Mouse (Mus musculus) megakaryocyte, embryonic 14.5 days (primary cell): ENCODE data around the gene Ubxn6. TPM values are rescaled to one million over a fixed set of nuclear protein-coding genes. Genes with fewer than 3 reads are reported as not detected.
"Not testable (repeated sequence)": the region's sequence is repeated elsewhere in the genome, so short reads cannot be mapped to it uniquely, and the experiment has no call there.

Experiments used
- H3K27me3 ChIP-seq: replicated peaks from 2 replicates; pipeline ENCODE3; 2012; ENCODE audit warnings: inconsistent platforms
- H3K36me3 ChIP-seq: replicated peaks from 2 replicates; pipeline ENCODE3; 2012; ENCODE audit warnings: low read length, inconsistent platforms, mixed read lengths
- H3K4me1 ChIP-seq: 2 replicates; pipeline ENCODE4 v1.6.1; 2012; ENCODE audit warnings: inconsistent platforms
- H3K4me3 ChIP-seq: replicated peaks from 2 replicates; pipeline ENCODE3; 2012; ENCODE audit warnings: moderate library complexity, mild to moderate bottlenecking, inconsistent platforms
- H3K9me3 ChIP-seq: 2 replicates; pipeline ENCODE4 v1.6.1; 2012; ENCODE audit warnings: inconsistent platforms
- FLI1 ChIP-seq: IDR thresholded peaks from 2 replicates; pipeline ENCODE4 v1.6.1; 2012; ENCODE audit warnings: low read length, inconsistent platforms, mixed read lengths
- GATA1 ChIP-seq: IDR thresholded peaks from 3 replicates; pipeline ENCODE4 v1.6.1; 2012; ENCODE audit warnings: mixed read lengths, low read length, inconsistent platforms, borderline replicate concordance
- polyA plus RNA-seq: library from polyadenylated mRNA; stranded (reverse); fragments of >175 nt; gene quantifications from 2 replicates; pipeline ENCODE4 v1.2.3, GENCODE M21; 2012; ENCODE audit warnings: low replicate concordance; ENCODE audit not compliant: insufficient read depth

The Ubxn6 gene
- polyA plus RNA-seq, 1 experiment: 75.0 TPM

DNA sequence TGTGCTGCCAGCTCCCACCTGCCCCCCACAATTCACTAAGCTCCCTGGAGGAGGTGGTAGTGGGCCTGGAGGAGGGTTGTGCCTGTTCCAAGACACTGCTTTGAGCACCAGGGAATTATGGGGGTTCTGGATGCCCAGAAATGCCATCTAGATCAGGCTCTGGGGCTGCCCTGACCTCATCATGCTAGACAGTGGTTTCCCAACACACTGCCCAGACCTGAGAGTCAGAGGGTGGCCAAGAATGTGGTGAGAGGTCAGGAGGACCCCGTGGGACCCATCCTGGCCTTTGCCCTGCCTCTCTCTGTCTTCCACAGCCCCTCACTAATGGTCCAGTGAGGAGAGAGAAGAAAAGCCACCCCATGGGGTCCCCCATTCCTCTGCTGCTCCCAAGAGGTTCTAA is 36.2 kb upstream of the Ubxn6 start:
- no peak for TF ChIP-seq FLI1
- no peak for TF ChIP-seq GATA1
- peaks cover 53% of the 10 kb centered on the region for H3K36me3 ChIP-seq
- H3K4me1 ChIP-seq: peaks cover 24% of the 10 kb centered on the region
- H3K27me3 ChIP-seq: peaks cover 11% of the 10 kb centered on the region
- H3K4me3 ChIP-seq: no peak overlapping the region
- H3K9me3 ChIP-seq: no peaks in the 10 kb centered on the region

DNA sequence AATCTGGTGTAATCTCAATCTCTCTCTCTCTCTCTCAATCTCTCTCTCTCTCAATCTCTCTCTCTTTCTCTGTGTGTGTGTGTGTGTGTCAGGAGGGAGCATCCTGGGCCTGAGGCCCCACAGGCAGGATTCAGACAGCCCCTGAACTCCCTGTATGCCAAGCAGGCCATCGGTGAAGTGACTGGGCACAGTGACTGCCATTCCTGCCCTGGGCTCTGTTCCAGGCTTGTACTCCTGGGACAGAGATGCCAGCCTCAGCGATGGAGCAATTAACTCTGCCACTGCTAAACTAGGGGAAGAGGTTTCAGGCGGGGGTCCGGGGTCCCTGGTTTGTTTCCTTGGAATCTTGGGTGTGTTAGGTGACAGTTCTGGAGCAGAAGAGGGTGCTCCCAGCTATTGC is 35.7 kb upstream of the Ubxn6 start:
- Histone ChIP-seq H3K9me3 (no peaks in the 10 kb centered on the region), H3K27me3 (peaks cover 7% of the 10 kb centered on the region)

DNA sequence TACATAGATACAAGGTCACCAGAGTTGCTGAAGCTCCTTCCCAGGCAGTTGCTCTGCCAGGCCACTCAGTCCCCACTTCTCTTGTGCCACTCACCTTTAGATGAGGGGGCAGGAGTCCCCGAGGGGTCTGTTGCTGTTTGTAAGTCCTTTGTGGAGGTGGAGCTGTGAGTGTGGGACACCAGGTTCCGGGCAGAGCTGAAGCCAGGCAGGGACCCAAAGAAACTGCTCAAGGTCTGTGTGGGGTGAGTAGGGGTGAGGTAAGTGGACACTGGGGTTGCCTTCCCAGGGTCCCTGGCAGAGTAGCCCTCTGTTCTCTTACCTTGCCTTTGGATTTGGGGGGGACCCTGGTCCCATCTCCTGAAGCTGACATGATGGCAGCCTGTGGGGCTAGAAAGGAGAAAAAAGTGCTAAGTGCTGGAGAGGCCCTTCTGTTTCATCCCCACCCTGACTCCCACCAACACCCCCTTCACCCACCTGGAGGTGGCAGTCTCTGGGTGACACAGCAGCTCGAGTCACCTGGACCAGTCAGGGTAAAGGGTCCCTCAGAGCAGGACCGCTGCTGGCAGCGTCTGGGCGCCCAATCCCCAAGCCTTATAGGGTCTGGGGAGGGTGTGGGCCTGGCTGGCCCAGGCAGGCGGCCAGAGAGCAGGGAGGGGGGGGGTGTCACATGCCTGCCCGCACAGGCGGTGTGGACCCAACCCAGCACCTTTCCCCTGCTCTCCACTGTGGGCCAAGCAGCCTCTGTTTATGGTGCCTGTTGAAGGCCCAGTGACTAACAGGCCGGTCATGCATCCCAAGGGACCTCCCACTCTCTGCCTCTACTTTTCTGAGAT is 34.6 kb upstream of the Ubxn6 start, which contains the start of gene Plin4:
TSS of gene Plin4 (minus strand) at position 585 of the 833 bp plus-strand sequence.
- Histone ChIP-seq H3K4me1 (peaks cover 17% of the 10 kb centered on the region), H3K9me3 (no peaks in the 10 kb centered on the region), H3K4me3 (no peak within 1 kb of the TSS), H3K36me3 (peaks cover 53% of the 10 kb centered on the region), H3K27me3 (no peaks in the 10 kb centered on the region)
- no peak for TF ChIP-seq FLI1

More for the DNA sequence above, 35.7 kb upstream of the Ubxn6 start:
- peaks cover 53% of the 10 kb centered on the region for H3K36me3 ChIP-seq
- no peak overlapping the region for H3K4me3 ChIP-seq
- TF ChIP-seq FLI1 (no peak), GATA1 (no peak)
- peaks cover 24% of the 10 kb centered on the region for H3K4me1 ChIP-seq

DNA sequence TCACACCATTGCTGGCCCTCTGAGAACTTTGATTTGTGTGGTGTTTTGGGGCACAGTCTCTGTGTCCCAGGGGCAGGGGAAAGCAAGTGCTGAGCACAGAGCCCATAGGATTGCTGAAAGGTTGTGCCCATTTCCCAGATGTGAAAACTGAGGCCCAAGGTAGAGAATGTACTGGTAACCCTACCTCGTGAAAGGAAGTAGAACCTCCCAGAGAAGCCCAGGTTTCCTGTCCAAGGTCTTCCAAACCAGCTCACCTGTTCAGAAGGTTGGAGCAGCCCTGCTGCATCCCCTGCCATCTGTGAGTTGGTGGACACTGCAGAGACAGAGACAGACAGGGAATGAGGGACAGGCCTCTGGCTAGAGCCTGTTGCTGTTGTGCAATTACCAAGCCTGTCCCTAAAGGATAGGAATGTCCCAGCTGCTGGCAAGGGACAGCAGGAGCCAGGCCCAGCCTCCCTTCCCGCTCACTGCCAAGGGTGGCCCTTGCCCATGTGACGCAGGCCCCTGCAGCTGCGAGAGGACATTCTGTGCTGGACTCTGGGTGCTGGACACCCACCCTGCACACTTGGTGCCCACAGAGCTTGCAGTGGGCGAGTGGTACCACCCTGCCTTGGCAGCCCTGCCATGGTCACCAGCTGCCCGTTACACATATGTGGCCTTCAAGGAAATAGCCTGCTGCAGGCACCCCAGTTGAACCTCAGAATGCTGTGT is 33.7 kb upstream of the Ubxn6 start:
- TF ChIP-seq GATA1 (no peak), FLI1 (no peak)
- H3K36me3 ChIP-seq: peaks cover 59% of the 10 kb centered on the region
- H3K4me3 ChIP-seq: no peak overlapping the region
- H3K27me3 ChIP-seq: no peaks in the 10 kb centered on the region
- H3K4me1 ChIP-seq: peaks cover 13% of the 10 kb centered on the region
- no peaks in the 10 kb centered on the region for H3K9me3 ChIP-seq

DNA sequence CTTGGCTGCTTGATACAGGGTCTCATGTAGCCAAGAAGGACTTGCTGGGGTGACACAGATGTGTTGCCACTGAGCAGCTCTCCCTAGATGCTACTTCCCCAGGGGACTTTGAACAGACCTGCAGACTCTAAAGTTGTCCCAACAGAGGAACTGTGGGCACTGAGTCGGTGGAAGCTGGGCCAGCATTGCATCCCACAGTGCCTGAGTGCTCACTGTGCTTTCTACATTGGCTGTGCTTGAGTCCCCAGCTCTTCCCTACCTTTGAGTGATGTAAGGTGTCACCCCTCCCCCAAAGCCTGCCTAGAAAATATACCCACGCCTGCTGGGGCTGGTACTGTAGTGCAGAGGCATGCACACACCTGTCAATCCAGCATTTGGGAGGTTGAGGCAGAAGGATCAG is 32.9 kb upstream of the Ubxn6 start:
- Histone ChIP-seq H3K36me3 (peaks cover 62% of the 10 kb centered on the region), H3K4me1 (peaks cover 13% of the 10 kb centered on the region), H3K9me3 (no peaks in the 10 kb centered on the region), H3K27me3 (no peaks in the 10 kb centered on the region), H3K4me3 (no peak overlapping the region)
- TF ChIP-seq FLI1 (no peak), GATA1 (no peak)

DNA sequence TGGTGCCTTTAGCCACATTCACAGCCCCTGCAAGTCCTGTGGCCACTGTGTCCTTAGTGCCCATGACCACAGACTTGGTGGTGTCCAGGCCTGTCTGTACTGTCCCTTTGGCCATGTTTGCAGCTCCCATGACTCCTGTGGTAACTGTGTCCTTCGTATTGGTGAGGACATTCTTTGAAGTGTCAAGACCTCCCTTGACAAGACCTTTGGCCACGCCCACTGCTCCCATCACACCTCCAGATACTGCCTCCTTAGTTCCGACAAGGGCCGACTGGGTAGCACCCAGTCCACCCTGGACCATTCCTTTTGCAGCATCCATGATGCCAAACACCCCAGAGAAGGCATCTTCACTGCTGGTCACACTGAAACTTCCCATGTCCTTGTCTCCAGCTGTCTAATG is 32.2 kb upstream of the Ubxn6 start:
- peaks cover 62% of the 10 kb centered on the region for H3K36me3 ChIP-seq
- H3K4me1 ChIP-seq: peaks cover 19% of the 10 kb centered on the region
- H3K9me3 ChIP-seq: no peaks in the 10 kb centered on the region
- H3K4me3 ChIP-seq: no peak overlapping the region
- no peak for TF ChIP-seq GATA1
- no peaks in the 10 kb centered on the region for H3K27me3 ChIP-seq

DNA sequence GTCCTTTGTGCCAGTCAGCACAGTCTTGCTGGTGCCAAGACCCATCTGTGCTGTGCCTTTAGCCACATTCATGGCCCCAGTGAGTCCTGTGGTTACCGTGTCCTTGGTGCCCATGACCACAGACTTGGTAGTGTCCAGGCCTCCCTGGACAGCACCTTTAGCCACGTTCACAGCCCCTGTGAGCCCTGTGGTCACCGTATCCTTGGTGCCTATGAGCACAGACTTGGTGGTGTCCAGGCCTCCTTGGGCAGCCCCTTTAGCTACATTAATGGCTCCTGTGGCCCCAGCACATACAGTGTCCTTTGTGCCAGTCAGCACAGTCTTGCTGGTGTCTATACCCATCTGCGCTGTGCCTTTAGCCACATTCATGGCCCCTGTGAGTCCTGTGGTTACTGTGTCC is 31.6 kb upstream of the Ubxn6 start:
- H3K36me3 ChIP-seq: peaks cover 66% of the 10 kb centered on the region
- not testable (repeated sequence) for H3K27me3 ChIP-seq, H3K4me3 ChIP-seq, H3K9me3 ChIP-seq
- peaks cover 22% of the 10 kb centered on the region for H3K4me1 ChIP-seq

DNA sequence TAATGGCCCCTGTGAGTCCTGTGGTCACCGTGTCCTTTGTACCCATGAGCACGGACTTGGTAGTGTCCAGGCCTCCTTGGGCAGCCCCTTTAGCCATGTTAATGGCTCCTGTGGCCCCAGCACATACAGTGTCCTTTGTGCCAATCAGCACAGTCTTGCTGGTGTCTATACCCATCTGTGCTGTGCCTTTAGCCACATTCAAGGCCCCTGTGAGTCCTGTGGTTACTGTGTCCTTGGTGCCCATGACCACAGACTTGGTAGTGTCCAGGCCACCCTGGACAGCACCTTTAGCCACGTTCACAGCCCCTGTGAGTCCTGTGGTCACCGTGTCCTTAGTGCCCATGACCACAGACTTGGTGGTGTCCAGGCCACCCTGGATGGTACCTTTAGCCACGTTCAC is 30.0 kb upstream of the Ubxn6 start:
- H3K27me3 ChIP-seq, H3K9me3 ChIP-seq, H3K4me3 ChIP-seq: not testable (repeated sequence)
- Histone ChIP-seq H3K36me3 (peaks cover 73% of the 10 kb centered on the region), H3K4me1 (peaks cover 30% of the 10 kb centered on the region)

DNA sequence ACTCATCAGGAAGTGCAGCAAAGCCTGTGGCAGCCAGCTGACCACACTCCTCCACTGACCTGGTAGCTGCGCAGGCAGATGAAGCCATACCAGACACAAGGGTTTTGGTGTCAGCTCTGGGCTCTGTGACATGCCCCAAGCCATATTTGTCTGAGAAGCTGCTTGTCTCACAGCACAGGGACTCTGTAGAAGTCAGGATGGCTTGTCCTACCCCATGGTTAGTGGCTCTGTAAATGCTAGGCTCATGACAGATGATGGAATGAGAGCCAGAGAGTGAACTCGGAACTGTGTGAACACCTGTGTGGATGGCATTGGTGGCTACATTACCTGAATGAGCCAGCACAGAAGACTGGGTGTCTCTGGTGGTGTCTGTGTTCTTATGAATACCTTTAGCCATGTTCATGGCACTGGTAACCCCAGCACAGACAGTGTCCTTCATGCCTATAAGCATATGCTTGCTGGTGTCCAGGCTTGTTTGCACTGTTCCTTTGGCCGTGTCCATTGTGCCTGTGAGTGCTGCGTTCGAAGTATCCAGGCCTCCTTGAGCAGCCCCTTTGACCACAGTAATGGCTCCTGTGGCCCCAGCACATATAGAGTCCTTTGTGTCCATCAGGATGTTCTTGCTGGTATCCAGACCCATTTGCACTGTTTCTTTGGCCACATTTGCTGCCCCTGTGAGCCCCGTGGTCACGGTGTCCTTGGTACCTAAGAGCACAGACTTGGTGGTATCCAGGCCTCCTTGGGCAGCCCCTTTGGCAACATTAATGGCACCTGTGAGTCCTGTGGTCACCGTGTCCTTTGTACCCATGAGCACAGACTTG is 28.8 kb upstream of the Ubxn6 start:
- Histone ChIP-seq H3K27me3 (no peaks in the 10 kb centered on the region), H3K4me1 (peaks cover 30% of the 10 kb centered on the region), H3K4me3 (no peak overlapping the region), H3K36me3 (peaks cover 72% of the 10 kb centered on the region), H3K9me3 (no peaks in the 10 kb centered on the region)
- TF ChIP-seq GATA1 (no peak), FLI1 (no peak)

DNA sequence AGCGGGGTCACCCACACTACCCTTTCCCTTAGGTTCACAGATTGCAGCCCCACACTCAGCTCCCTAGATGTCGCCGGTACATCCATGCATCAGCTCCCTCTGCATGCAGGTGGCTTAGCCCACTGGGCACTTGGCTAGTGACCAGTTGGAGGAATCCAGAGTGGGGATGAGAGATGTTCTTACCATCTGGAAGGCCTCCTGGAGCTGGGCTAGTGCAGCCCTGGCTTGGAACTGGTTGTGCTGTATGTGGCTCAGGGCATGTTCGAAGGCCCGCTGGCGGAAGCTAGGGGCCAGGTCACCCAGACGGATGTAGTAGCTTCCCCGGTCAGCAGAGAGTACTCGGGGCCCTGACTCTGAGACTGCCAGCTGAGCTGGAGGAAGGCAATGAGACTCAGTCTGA is 28.1 kb upstream of the Ubxn6 start:
- no peaks in the 10 kb centered on the region for H3K9me3 ChIP-seq
- H3K36me3 ChIP-seq: peaks cover 72% of the 10 kb centered on the region
- H3K4me1 ChIP-seq: peaks cover 30% of the 10 kb centered on the region
- no peaks in the 10 kb centered on the region for H3K27me3 ChIP-seq
- TF ChIP-seq GATA1 (no peak), FLI1 (no peak)
- H3K4me3 ChIP-seq: no peak overlapping the region
